Mouse (Mus musculus) spleen, postnatal 4 days (tissue): ENCODE results near the gene Add1.
"Not testable (repeated sequence)": the region's sequence is repeated elsewhere in the genome, so short reads cannot be mapped to it uniquely, and the experiment has no call there.

Source experiments
- DNase-seq, 2 experiments: peaks; one replicate each; pipeline ENCODE4 v3.0.0; 2022; ENCODE audit warnings: low spot score in 2 of 2

The Add1 gene

DNA sequence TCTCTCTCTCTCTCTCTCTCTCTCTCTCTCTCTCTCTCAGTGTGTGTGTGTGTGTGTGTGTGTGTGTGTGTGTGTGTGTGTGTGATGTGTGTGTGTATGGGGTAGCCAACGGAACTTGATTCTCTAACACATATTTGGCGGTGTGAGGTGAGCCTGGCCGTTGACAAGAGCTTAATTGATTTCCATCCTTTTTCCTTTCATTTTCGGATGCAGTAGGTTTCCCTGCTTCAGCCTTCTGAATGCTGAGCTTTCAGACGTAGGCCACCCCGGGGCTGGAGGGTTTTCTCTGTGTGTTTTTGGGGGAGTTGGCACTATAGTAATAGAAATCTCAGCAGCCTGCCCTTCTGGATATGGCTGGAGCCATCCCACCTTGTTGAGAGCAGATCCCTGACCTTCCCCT lies 23.2 kb upstream of the Add1 start:
- no peak for DNase-seq

GRCm38 (mm10) chr5:34551821-34552220 lies 21.6 kb upstream of the Add1 start:
- DNase-seq: no peak

- no peak for DNase-seq
Observed at GRCm38 (mm10) chr5:34563854-34564253, 9.6 kb upstream of the Add1 start.

DNA sequence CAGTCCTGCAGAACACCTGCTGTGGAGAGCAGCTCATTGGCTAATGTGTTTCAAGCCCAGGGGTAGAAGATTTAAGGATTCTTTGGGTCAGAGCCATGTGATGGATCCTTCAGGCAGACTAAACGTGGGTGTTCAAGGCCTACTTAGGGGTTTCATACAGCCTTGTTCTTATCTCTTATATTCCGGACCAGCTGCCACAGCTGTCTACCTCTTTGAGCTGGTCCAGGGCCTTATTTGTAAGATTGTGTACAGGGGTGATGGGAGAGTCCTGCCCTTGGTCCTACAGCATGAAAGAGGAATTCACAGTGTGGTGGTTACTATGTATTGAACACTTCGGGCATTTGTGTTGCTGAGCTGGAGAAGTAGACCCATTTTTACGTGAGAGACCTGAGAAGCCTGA lies 9.2 kb upstream of the Add1 start:
- DNase-seq: no peak

GRCm38 (mm10) chr5:34565545-34566283 lies 7.8 kb upstream of the Add1 start:
- DNase-seq: no peak

GRCm38 (mm10) chr5:34571551-34571950 lies 1.9 kb upstream of the Add1 start:
- DNase-seq: no peak

- DNase-seq: not testable (repeated sequence)
Observed at GRCm38 (mm10) chr5:34572568-34572967, 896 bp upstream of the Add1 start.

GRCm38 (mm10) chr5:34574721-34575120 lies 1.3 kb downstream of the Add1 start:
- DNase-seq: no peak

DNA sequence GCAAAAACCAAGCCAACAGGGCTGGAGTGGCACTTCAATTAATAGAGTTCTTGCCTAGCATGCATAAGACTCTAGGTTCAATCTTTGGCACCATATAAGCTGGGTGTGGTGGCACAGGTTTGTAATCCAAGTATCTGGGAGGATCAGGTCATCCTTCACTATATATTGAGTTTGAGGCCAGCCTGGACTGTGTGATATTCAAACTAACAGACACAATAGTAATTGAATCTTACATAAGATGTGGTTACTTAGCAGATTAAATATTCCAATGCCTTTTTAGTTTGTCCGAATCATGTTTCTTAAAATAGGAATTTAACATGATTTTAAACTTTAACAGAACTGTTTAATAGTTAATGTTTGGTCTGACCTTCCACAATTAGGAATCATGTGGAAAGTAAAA lies 2.8 kb downstream of the Add1 start:
- no peak for DNase-seq

DNA sequence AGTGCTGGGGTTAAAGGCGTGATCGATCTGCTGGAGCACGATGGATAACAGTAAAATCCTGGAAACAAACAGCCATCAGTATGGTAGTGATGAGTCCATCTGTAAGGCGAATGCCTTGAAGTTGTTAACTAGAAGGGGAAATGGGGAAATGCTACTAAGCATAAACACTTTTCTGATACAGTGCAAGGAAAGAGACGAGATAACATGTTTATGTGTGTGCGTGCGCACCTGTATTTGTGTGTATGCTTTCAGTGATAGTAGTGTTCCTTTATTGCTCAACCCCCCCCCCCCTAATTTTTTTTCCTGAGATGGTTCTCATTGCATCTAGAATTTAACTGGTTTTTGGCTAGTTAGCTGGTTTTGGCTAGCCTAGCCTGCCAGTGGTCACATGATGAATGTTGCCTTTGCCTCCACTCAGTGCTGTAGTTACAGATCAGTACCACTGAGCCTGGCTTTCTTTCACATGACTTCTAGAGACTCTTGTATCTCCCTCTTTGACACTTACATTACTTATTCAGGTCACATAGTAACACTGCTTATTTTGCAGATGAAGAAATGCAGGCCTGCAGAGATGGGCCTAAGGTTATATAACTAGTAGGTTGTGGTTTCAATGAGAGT lies 4.7 kb downstream of the Add1 start:
- no peak for DNase-seq

DNA sequence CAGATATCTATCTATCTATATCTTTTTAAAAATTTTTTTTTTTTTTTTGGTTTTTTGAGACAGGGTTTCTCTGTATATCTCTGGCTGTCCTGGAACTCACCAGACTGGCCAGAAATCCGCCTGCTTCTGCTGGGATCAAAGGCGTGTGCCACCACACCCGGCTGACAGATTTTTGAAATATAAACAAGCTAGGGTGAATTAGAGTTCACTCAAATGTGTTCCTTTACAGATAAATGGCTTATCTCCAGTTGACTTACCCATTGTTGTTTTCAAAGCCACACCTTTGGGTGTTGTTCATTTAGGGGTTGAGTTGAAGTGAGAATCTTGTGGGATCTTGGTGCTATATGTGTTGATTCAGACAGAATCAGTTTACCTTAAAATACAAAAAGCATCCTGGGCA lies 5.9 kb downstream of the Add1 start:
- DNase-seq: no peak

- peak in 1 of 2 experiments; percentile 45 for DNase-seq
Observed at GRCm38 (mm10) chr5:34581671-34582313, 8.3 kb downstream of the Add1 start.

GRCm38 (mm10) chr5:34582314-34582675 lies 8.8 kb downstream of the Add1 start:
- DNase-seq: no peak

GRCm38 (mm10) chr5:34585216-34585615 lies 11.8 kb downstream of the Add1 start:
- no peak for DNase-seq

- DNase-seq: no peak
Observed at GRCm38 (mm10) chr5:34587881-34588280, 14.4 kb downstream of the Add1 start.

DNA sequence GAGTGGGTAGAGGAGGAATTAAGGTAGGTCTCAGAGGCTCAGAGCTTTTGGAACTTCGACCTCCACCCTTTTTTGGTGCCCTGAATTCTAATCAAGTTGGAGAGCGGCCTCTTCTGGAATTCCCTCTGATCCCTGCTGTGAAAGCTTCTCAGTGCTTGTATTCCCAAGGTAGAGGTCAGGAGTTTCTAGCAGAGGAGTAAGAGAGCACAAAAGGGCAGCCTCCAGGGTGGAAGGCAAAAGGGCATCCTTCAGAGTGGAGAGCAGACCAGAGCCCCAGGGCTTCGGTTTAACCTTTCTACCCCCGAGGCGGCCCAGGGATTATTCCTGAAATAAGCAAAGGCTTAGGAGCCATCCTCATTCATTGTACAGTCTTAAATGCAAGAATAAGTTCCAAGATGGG lies 16.6 kb downstream of the Add1 start:
- DNase-seq: no peak

DNA sequence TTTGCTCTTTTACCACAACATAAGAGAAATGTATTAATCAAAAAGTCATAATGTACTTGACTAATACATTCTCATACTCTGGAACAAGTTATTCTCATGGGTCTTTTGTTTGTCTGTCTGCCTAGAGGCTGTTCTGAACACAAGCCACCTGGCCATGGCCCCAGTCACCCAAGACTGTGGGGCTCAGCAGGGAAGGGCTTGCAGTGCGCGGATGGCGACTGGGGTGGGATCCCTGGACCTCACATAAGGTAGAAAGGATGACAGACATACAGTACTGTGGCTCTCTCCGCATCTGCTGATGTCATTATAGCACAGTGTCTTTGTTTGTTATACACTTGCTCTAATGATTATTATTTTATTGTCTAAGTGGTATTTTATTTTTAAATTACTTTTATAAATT lies 17.2 kb downstream of the Add1 start:
- no peak for DNase-seq

DNA sequence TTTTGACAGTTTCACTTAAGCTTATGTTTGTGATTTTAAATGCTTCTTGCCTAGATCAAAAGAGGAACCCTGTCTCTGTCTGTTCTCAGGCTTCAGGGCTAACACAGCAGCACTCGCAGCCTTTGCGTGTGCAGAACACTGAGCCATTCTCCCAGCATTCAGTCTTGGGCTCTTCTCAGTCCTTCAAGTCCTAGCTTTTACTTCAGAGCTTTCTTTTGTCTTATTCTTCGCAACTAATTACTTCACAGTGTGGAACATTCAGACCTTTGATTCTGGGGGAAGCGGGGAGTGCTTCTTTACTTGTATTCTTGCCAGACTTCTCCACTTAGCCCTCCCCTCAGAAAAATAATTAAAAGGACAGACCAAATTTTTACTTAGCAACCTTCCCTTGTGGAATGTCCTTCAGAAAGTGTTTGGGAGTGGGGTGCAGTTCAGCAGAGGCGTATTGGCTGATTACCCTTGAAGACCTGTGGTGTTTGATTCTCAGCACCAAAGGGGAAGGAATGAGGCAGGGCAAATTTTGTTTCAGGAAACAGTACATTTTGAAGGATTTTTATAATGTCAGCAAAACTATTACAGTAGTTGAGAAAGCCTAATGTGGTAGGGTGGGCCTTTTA lies 18.0 kb downstream of the Add1 start:
- DNase-seq: no peak

DNA sequence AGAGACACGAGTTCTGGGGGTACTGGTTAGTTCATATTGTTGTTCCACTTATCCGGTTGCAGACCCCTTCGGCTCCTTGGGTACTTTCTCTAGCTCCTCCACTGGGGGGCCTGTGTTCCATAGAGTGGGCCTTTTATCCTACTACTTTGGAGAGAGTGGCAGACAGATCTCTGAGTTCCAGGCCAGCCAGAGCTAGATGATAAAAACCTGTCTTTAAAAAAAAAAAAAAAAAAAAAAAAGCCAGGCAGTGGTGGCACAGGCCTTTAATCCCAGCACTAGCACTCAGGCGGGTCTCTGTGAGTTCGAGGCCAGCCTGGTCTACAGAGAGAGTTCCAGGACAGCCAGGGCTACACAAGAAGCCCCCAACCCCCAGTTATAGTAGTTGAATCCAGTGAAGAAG lies 18.8 kb downstream of the Add1 start:
- DNase-seq: not testable (repeated sequence)

DNA sequence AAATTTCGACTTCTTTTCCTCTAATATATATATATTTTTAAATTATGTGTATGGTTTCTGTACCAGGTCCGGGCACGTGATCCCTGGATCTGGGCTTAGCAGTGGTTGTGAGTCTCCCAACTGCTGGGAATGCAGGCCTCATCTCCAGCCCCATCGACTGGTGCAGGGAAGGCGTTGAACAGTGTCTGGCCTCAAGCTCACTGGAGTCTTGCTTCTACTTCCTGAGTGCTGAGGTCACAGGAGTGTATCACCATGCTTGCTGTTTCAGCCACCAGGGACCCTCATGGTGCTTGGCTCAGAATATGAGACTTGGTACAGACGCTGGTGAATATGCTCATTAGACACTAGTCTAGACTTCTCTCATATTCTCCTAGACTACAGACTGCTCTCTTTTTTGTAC lies 19.2 kb downstream of the Add1 start:
- no peak for DNase-seq

- DNase-seq: no peak
Observed at GRCm38 (mm10) chr5:34593202-34593727, 19.8 kb downstream of the Add1 start.

GRCm38 (mm10) chr5:34604576-34604975 lies 31.1 kb downstream of the Add1 start:
- no peak for DNase-seq
